Comparison of ENCODE assay signal across 13 mouse cellular contexts in the genomic region with DNA sequence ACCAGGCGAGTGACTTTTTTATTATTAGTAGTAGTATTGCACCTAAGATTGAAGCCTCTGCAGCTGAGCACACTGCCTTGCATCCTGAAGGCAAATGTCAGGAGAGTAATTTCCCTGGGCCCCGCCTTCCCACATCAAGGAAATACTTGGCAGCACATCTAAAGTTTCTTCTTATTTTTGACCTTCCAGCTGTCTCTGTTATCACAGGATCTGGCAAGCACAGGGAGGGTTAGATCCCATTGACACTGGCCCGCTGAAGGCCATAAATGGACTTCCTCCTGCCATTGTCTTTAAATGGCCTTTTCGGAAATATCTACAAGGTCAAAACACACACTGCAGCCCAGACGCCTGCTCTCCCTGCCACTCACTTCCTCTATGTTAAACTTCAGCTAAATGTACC.
DNase-seq lines count a peak whose midpoint lies in the region; ATAC-seq and TF ChIP-seq lines count a peak whose summit lies in the region.
"Had no signal": no experiment of that assay in that cellular context is flagged by ENCODE, and none has a peak within 500 bp of the region (broad histone marks: within the 10 kb centered on the region; RNA-seq: fewer than 3 reads in every experiment).

No protein-coding gene starts in this region.

- no peaks in the 10 kb centered on the region for H3K27me3 ChIP-seq in intestine, embryonic 15.5 days (replicated peaks)
- no peaks in the 10 kb centered on the region for H3K27me3 ChIP-seq in intestine, postnatal 0 days (replicated peaks; ENCODE audit: control insufficient read depth, insufficient read depth, low read length)
- H3K27me3 ChIP-seq: CH12.LX; liver, embryonic 15.5 days had no signal

- H3K9ac ChIP-seq in intestine, embryonic 15.5 days, result no peak overlapping the region
- no peak overlapping the region for H3K9ac ChIP-seq in intestine, postnatal 0 days (ENCODE audit: low read depth, low read length)
- H3K9ac ChIP-seq: forebrain, embryonic 13.5 days; liver, embryonic 15.5 days had no signal

- no peak overlapping the region for H3K4me3 ChIP-seq in intestine, embryonic 15.5 days (replicated peaks)
- no peak overlapping the region for H3K4me3 ChIP-seq in intestine, postnatal 0 days (ENCODE audit: low read depth, low read length)
- H3K4me3 ChIP-seq: forebrain, embryonic 13.5 days; liver, embryonic 15.5 days had no signal

- H3K4me2 ChIP-seq in intestine, embryonic 15.5 days (replicated peaks), result no peak overlapping the region
- no peak overlapping the region for H3K4me2 ChIP-seq in intestine, postnatal 0 days (replicated peaks; ENCODE audit: low read depth)
- H3K4me2 ChIP-seq: forebrain, embryonic 13.5 days; liver, embryonic 15.5 days had no signal

- DNase-seq in adrenal gland, adult 2 months, result peak; percentile 89
- peak; percentile 36 for DNase-seq in kidney, adult 11 months
- DNase-seq in kidney, postnatal 4 days, result peak; percentile 45 to 66
- no peak for DNase-seq in thymus, postnatal 36 days
- DNase-seq in yolk sac, embryonic 10.5 days (ENCODE audit: low spot score), result no peak
- DNase-seq in urinary bladder, postnatal 10 days (ENCODE audit: low spot score), result no peak
- DNase-seq: cerebellum, adult 8-10 months had no signal

- 56% methylated on average over 5 of the region's 5 CpGs for WGBS in intestine, embryonic 15.5 days
- 36% methylated on average over 5 of the region's 5 CpGs for WGBS in intestine, postnatal 0 days

- peak; percentile 61 for ATAC-seq in intestine, embryonic 15.5 days
- ATAC-seq in intestine, postnatal 0 days, result no peak
- ATAC-seq: forebrain, embryonic 13.5 days; hindbrain, embryonic 16.5 days had no signal

- no peak for TF ChIP-seq CTCF in intestine, postnatal 0 days (IDR thresholded peaks at IDR 0.05; ENCODE audit: low read depth)

- H3K9me3 ChIP-seq in intestine, embryonic 15.5 days, result no peaks in the 10 kb centered on the region
- no peaks in the 10 kb centered on the region for H3K9me3 ChIP-seq in intestine, postnatal 0 days (ENCODE audit: control insufficient read depth)
- H3K9me3 ChIP-seq: forebrain, embryonic 13.5 days; liver, embryonic 15.5 days had no signal

- peaks cover 4% of the 10 kb centered on the region for H3K4me1 ChIP-seq in intestine, embryonic 15.5 days (replicated peaks)
- no peaks in the 10 kb centered on the region; the same call in 1 of the 2 replicates for H3K4me1 ChIP-seq in intestine, postnatal 0 days (replicated peaks; ENCODE audit: control insufficient read depth, insufficient read depth, low read length)
- H3K4me1 ChIP-seq: liver, embryonic 15.5 days had no signal

- H3K27ac ChIP-seq in intestine, embryonic 15.5 days, result peak overlapping the region; percentile 42; the same call in 1 of the 2 replicates
- no peak overlapping the region for H3K27ac ChIP-seq in intestine, postnatal 0 days (ENCODE audit: low read depth, low read length)
- H3K27ac ChIP-seq: forebrain, embryonic 13.5 days; liver, embryonic 15.5 days had no signal

- H3K36me3 ChIP-seq in intestine, embryonic 15.5 days, result no peaks in the 10 kb centered on the region
- no peaks in the 10 kb centered on the region for H3K36me3 ChIP-seq in intestine, postnatal 0 days (ENCODE audit: control insufficient read depth, insufficient read depth)
- H3K36me3 ChIP-seq: liver, embryonic 15.5 days had no signal

Comparison
In these comparisons a context has a peak if more than half of its experiments do, and no peak if none do; other contexts are left out.
1. DNase-seq: peak in adrenal gland, adult 2 months (single experiment), kidney, adult 11 months (single experiment) and kidney, postnatal 4 days (2 of 2); none in thymus, postnatal 36 days (0 of 2), yolk sac, embryonic 10.5 days (single experiment) and urinary bladder, postnatal 10 days (single experiment).